Comparison of ENCODE assay signal across 24 mouse cellular contexts in genomic region chr2:178342597-178342996, GRCm38 (mm10).
DNase-seq lines count a peak whose midpoint lies in the region; ATAC-seq lines count a peak whose summit lies in the region.
"Had no signal": no experiment of that assay in that cellular context is flagged by ENCODE, and none has a peak within 500 bp of the region (broad histone marks: within the 10 kb centered on the region; RNA-seq: fewer than 3 reads in every experiment).

No protein-coding gene starts in this region.

- H3K36me3 ChIP-seq in intestine, embryonic 14.5 days (ENCODE audit: control insufficient read depth, insufficient read depth, low read length): no peaks in the 10 kb centered on the region
- H3K36me3 ChIP-seq in intestine, embryonic 16.5 days (ENCODE audit: control insufficient read depth, insufficient read depth, low read length): no peaks in the 10 kb centered on the region
- H3K36me3 ChIP-seq: embryonic facial prominence, embryonic 10.5 days; embryonic facial prominence, embryonic 12.5 days; forebrain, embryonic 15.5 days; G1E had no signal

- DNase-seq in intestine, embryonic 14.5 days (ENCODE audit: low spot score): no peak
- DNase-seq in large intestine, adult 2 months (ENCODE audit: low read depth, low spot score): peak; percentile 22
- no peak for DNase-seq in kidney, adult 11 months
- DNase-seq: adrenal gland, adult 8-10 months; adrenal gland, postnatal 14 days; adrenal gland, postnatal 36 days; B cell, adult 2 months; cerebellum, adult 11-12 months; cerebellum, adult 2 months; cerebellum, adult 9-10 months; cerebellum, postnatal 10 days; cerebellum, postnatal 25 days; forebrain, postnatal 0 days had no signal

- H3K4me3 ChIP-seq in intestine, embryonic 14.5 days (ENCODE audit: low read depth, low read length): no peak overlapping the region
- no peak overlapping the region for H3K4me3 ChIP-seq in intestine, embryonic 16.5 days (ENCODE audit: low read length)
- H3K4me3 ChIP-seq: embryonic facial prominence, embryonic 10.5 days; embryonic facial prominence, embryonic 12.5 days; erythroblast, embryonic 14.5 days; forebrain, embryonic 13.5 days; forebrain, embryonic 15.5 days had no signal

- no peak overlapping the region for H3K9ac ChIP-seq in intestine, embryonic 14.5 days (ENCODE audit: low read length)
- H3K9ac ChIP-seq in intestine, embryonic 16.5 days (ENCODE audit: low read depth, low read length): no peak overlapping the region
- H3K9ac ChIP-seq: embryonic facial prominence, embryonic 12.5 days; forebrain, embryonic 13.5 days; forebrain, embryonic 15.5 days; forebrain, postnatal 0 days had no signal

- no peaks in the 10 kb centered on the region for H3K9me3 ChIP-seq in intestine, embryonic 14.5 days (ENCODE audit: control insufficient read depth, low read length)
- H3K9me3 ChIP-seq in intestine, embryonic 16.5 days (ENCODE audit: control insufficient read depth, low read length): no peaks in the 10 kb centered on the region
- H3K9me3 ChIP-seq: embryonic facial prominence, embryonic 10.5 days; embryonic facial prominence, embryonic 12.5 days; forebrain, embryonic 13.5 days; forebrain, embryonic 15.5 days had no signal

- H3K27me3 ChIP-seq in intestine, embryonic 14.5 days (replicated peaks; ENCODE audit: control insufficient read depth, insufficient read depth, low read length): no peaks in the 10 kb centered on the region
- no peaks in the 10 kb centered on the region for H3K27me3 ChIP-seq in intestine, embryonic 16.5 days (replicated peaks; ENCODE audit: control insufficient read depth, insufficient read depth, low read length)
- H3K27me3 ChIP-seq: embryonic facial prominence, embryonic 12.5 days; forebrain, embryonic 13.5 days; forebrain, embryonic 15.5 days had no signal

- ATAC-seq in intestine, embryonic 14.5 days (replicated peaks; ENCODE audit: low FRiP score, low TSS enrichment, low read depth): peak; percentile 74; the same call in 1 of the 2 replicates
- ATAC-seq in intestine, embryonic 16.5 days: peak; percentile 92
- no peak for ATAC-seq in erythroblast, adult 5-6 weeks (replicated peaks; ENCODE audit: low FRiP score, poor library complexity, severe bottlenecking)
- ATAC-seq: activated CD4-positive, CD25-positive, alpha-beta regulatory T cell, adult 4 months; CD4-positive, CD25-positive, alpha-beta regulatory T cell, adult 4 months; forebrain, embryonic 13.5 days; forebrain, embryonic 15.5 days; forebrain, postnatal 0 days; Patski had no signal

- H3K4me2 ChIP-seq in intestine, embryonic 14.5 days (ENCODE audit: low read length): no peak overlapping the region
- no peak overlapping the region for H3K4me2 ChIP-seq in intestine, embryonic 16.5 days (ENCODE audit: low read depth, low read length)
- H3K4me2 ChIP-seq: embryonic facial prominence, embryonic 12.5 days; forebrain, embryonic 13.5 days; forebrain, embryonic 15.5 days had no signal

- no peaks in the 10 kb centered on the region for H3K4me1 ChIP-seq in intestine, embryonic 14.5 days (replicated peaks; ENCODE audit: control insufficient read depth, insufficient read depth, low read length)
- H3K4me1 ChIP-seq in intestine, embryonic 16.5 days (ENCODE audit: control insufficient read depth, insufficient read depth, low read length): no peaks in the 10 kb centered on the region
- H3K4me1 ChIP-seq: embryonic facial prominence, embryonic 10.5 days; embryonic facial prominence, embryonic 12.5 days; forebrain, embryonic 13.5 days; forebrain, embryonic 15.5 days had no signal

- H3K27ac ChIP-seq in intestine, embryonic 14.5 days (ENCODE audit: low read depth): no peak overlapping the region
- no peak overlapping the region; the same call in 1 of the 2 replicates for H3K27ac ChIP-seq in intestine, embryonic 16.5 days (ENCODE audit: low read length)
- H3K27ac ChIP-seq: embryonic facial prominence, embryonic 10.5 days; embryonic facial prominence, embryonic 12.5 days; forebrain, embryonic 13.5 days; forebrain, embryonic 15.5 days had no signal

- WGBS in intestine, embryonic 14.5 days: 37% methylated on average over 4 of the region's 4 CpGs
- 36% methylated on average over 4 of the region's 4 CpGs for WGBS in intestine, embryonic 16.5 days
- 12% methylated on average over 4 of the region's 4 CpGs for WGBS in large intestine, adult 2 months
